Mouse (Mus musculus) hindbrain, embryonic 16.5 days (tissue): ENCODE data around the gene Ccdc136. TPM values are rescaled to one million over a fixed set of nuclear protein-coding genes. Genes with fewer than 3 reads are reported as not detected.
A peak's percentile ranks its signal among the peaks of the same experiment; 100 is the strongest.

ENCODE experiments used
- ATAC-seq: fragments of 200-750 bp; cut with Nextera tagmentation; 2 replicates; pipeline ENCODE4 v1.8.0; 2017; ENCODE audit warnings: moderate TSS enrichment, moderate library complexity
- H3K27ac ChIP-seq: fragments of 300-500 bp; sonication (generic); 2 replicates; pipeline ENCODE4 v1.5.1; 2014; ENCODE audit warnings: low read depth, mild to moderate bottlenecking, control low read depth, low read length, moderate library complexity
- H3K27me3 ChIP-seq: fragments of 300-500 bp; sonication (generic); replicated peaks from 2 replicates; pipeline ENCODE4 v1.6.1; 2014; ENCODE audit warnings: low read length; ENCODE audit not compliant: control insufficient read depth, insufficient read depth
- H3K36me3 ChIP-seq: fragments of 300-500 bp; sonication (generic); 2 replicates; pipeline ENCODE4 v1.6.1; 2014; ENCODE audit warnings: mild to moderate bottlenecking, low read length, moderate library complexity, mixed read lengths; ENCODE audit not compliant: control insufficient read depth, insufficient read depth
- H3K4me1 ChIP-seq: fragments of 300-500 bp; sonication (generic); 2 replicates; pipeline ENCODE4 v1.6.1; 2014; ENCODE audit warnings: low read depth, low read length; ENCODE audit not compliant: control insufficient read depth, insufficient read depth
- H3K4me2 ChIP-seq: fragments of 300-500 bp; sonication (generic); 2 replicates; pipeline ENCODE4 v1.6.1; 2014; ENCODE audit warnings: mild to moderate bottlenecking, low read length, control low read depth, moderate library complexity
- H3K4me3 ChIP-seq: fragments of 300-500 bp; sonication (generic); 2 replicates; pipeline ENCODE4 v1.5.1; 2014; ENCODE audit warnings: mild to moderate bottlenecking, low read length, control low read depth, moderate library complexity
- H3K9ac ChIP-seq: fragments of 300-500 bp; sonication (generic); 2 replicates; pipeline ENCODE4 v1.6.1; 2014; ENCODE audit warnings: low read depth, mild to moderate bottlenecking, control low read depth, low read length, moderate library complexity
- H3K9me3 ChIP-seq: fragments of 300-500 bp; sonication (generic); 2 replicates; pipeline ENCODE4 v1.6.1; 2014; ENCODE audit warnings: mild to moderate bottlenecking, low read length, moderate library complexity; ENCODE audit not compliant: control insufficient read depth
- WGBS: fragments of 180-500 bp; shearing (Covaris S2); extraction: QIAGEN DNeasy Blood & Tissue Kit; methylation state at CpG from one replicate; pipeline ENCODE4 v1.1.7; 2014; 5-methylcytosine and 5-hydroxymethylcytosine counted together
- polyA plus RNA-seq: library from polyadenylated mRNA; unstranded; fragments of >200 nt; fragmentation: Nextera tagmentation; extraction: Ambion mirVana; gene quantifications from 2 replicates; pipeline ENCODE4 v1.2.1, GENCODE M21; 2015

Ccdc136 gene
- polyA plus RNA-seq, 1 experiment from 2014 or later, result 58.3 TPM

- peak; percentile 71 for ATAC-seq
- H3K27ac ChIP-seq, result no peak overlapping the region
Measured at GRCm38 (mm10) chr6:29406412-29406811, 10.3 kb downstream of the Ccdc136 start.

DNA sequence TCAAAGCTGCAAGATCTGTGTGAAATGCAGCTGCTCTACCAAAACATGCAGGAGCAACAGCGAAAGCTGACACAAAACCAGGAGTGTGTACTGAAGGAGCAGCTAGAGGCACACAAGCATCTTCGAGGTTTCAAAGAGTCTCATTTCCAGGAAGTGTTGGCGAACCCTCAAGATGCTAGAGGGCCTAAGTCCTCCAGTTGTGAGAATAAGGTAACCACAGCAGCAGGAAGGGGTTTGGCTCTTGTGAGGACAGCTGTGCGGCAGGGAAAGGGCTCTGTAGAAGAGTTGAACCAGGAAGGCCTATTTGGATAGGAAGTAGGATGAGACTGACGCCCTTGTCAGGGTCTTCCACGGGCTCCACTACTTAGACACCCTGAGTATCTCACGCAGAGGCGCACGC lies 19.3 kb downstream of the Ccdc136 start:
- Histone ChIP-seq H3K4me1 (no peaks in the 10 kb centered on the region), H3K9ac (no peak overlapping the region), H3K4me2 (no peak overlapping the region), H3K27ac (no peak overlapping the region), H3K27me3 (no peaks in the 10 kb centered on the region), H3K9me3 (no peaks in the 10 kb centered on the region), H3K36me3 (peaks cover 16% of the 10 kb centered on the region), H3K4me3 (no peak overlapping the region)
- WGBS, result 87% methylated on average over 9 of the region's 9 CpGs
- ATAC-seq, result no peak

More at GRCm38 (mm10) chr6:29406412-29406811, 10.3 kb downstream of the Ccdc136 start:
- no peak overlapping the region for H3K4me3 ChIP-seq
- H3K36me3 ChIP-seq, result peaks cover 12% of the 10 kb centered on the region
- no peaks in the 10 kb centered on the region for H3K4me1 ChIP-seq
- 67% methylated on average over 6 of the region's 6 CpGs for WGBS
- H3K27me3 ChIP-seq, result no peaks in the 10 kb centered on the region; the same call in 1 of the 2 replicates
- no peak overlapping the region for H3K4me2 ChIP-seq
- no peaks in the 10 kb centered on the region for H3K9me3 ChIP-seq
- H3K9ac ChIP-seq, result no peak overlapping the region

- Histone ChIP-seq H3K36me3 (peaks cover 7% of the 10 kb centered on the region; the same call in 1 of the 2 replicates), H3K9ac (no peak overlapping the region), H3K4me3 (no peak overlapping the region), H3K27ac (no peak overlapping the region), H3K27me3 (no peaks in the 10 kb centered on the region), H3K9me3 (no peaks in the 10 kb centered on the region), H3K4me1 (no peaks in the 10 kb centered on the region), H3K4me2 (no peak overlapping the region)
- ATAC-seq, result no peak
- 80% methylated on average over 2 of the region's 2 CpGs for WGBS
Measured at GRCm38 (mm10) chr6:29420596-29420995, 24.5 kb downstream of the Ccdc136 start.

- WGBS, result 85% methylated on average over 8 of the region's 8 CpGs
- no peak overlapping the region for H3K27ac ChIP-seq
- H3K4me2 ChIP-seq, result no peak overlapping the region
- peaks cover 5% of the 10 kb centered on the region; the same call in 1 of the 2 replicates for H3K36me3 ChIP-seq
- H3K9ac ChIP-seq, result no peak overlapping the region
- no peaks in the 10 kb centered on the region for H3K4me1 ChIP-seq
- H3K27me3 ChIP-seq, result no peaks in the 10 kb centered on the region
- H3K9me3 ChIP-seq, result no peaks in the 10 kb centered on the region
- no peak for ATAC-seq
- H3K4me3 ChIP-seq, result no peak overlapping the region
Measured at GRCm38 (mm10) chr6:29425118-29425517, 29.0 kb downstream of the Ccdc136 start.

- ATAC-seq, result no peak
- no peak overlapping the region for H3K4me2 ChIP-seq
- H3K9me3 ChIP-seq, result no peaks in the 10 kb centered on the region
- H3K27ac ChIP-seq, result no peak overlapping the region
- no peak overlapping the region for H3K9ac ChIP-seq
- H3K4me1 ChIP-seq, result no peaks in the 10 kb centered on the region
- H3K36me3 ChIP-seq, result peaks cover 5% of the 10 kb centered on the region; the same call in 1 of the 2 replicates
- no peaks in the 10 kb centered on the region for H3K27me3 ChIP-seq
- 82% methylated on average over 6 of the region's 6 CpGs for WGBS
- no peak overlapping the region for H3K4me3 ChIP-seq
Measured at GRCm38 (mm10) chr6:29426331-29426730, 30.2 kb downstream of the Ccdc136 start.

DNA sequence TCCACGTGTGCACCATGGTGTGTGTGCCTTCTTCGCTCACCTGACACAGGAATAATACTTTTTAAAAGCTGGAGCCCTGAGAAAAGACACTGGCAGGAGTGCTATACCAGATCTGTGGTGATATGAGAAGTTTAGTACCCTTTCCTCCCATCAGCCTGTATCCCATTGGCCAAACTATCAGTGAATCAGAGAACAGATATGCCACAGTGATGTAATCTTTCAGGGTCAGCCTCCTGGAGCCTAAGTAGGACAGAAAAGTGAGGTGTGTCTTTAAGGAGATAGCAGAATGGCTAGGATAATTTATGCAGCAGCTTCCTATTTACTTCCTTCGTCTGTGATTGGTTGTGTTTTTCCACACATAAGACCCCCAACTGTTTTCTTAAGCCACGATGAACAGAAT lies 32.1 kb downstream of the Ccdc136 start:
- Histone ChIP-seq H3K27ac (no peak overlapping the region), H3K36me3 (peaks cover 4% of the 10 kb centered on the region; the same call in 1 of the 2 replicates), H3K9ac (no peak overlapping the region), H3K27me3 (peaks cover 9% of the 10 kb centered on the region), H3K4me1 (peaks cover 4% of the 10 kb centered on the region), H3K4me3 (no peak overlapping the region), H3K4me2 (no peak overlapping the region), H3K9me3 (no peaks in the 10 kb centered on the region)
- 59% methylated on average over 4 of the region's 4 CpGs for WGBS
- ATAC-seq, result no peak

GRCm38 (mm10) chr6:29430681-29431420 lies 34.7 kb downstream of the Ccdc136 start:
- WGBS, result 54% methylated on average over 15 of the region's 15 CpGs
- Histone ChIP-seq H3K27me3 (peaks cover 18% of the 10 kb centered on the region), H3K4me3 (no peak overlapping the region), H3K9ac (no peak overlapping the region), H3K9me3 (no peaks in the 10 kb centered on the region), H3K4me2 (no peak overlapping the region), H3K27ac (no peak overlapping the region), H3K4me1 (peaks cover 17% of the 10 kb centered on the region), H3K36me3 (no peaks in the 10 kb centered on the region)
- ATAC-seq, result no peak

DNA sequence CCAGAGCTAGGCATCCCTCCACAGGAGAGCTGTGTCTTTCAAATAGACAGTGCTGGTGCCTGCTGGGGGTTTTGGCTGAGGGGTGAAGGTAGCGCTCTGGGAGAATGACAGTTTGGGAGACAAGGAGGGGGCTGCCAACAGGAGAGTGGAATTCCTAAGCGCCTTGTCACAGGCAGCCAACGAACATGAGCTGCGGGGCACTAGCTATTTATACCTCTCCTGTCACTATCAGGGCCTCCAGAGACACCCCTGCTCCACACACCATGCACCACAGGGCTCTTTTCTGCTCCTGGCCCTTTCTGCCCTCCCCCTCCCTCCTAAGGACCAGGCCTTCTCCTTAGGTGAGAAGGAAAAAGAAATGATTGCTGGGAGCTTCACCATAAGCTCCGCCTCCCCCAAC lies 35.4 kb downstream of the Ccdc136 start:
- 20% methylated on average over 5 of the region's 5 CpGs for WGBS
- H3K9ac ChIP-seq, result no peak overlapping the region
- no peak overlapping the region for H3K4me2 ChIP-seq

GRCm38 (mm10) chr6:29432156-29432555 lies 36.0 kb downstream of the Ccdc136 start:
- WGBS, result 28% methylated on average over 3 of the region's 3 CpGs
- Histone ChIP-seq H3K9ac (no peak overlapping the region), H3K36me3 (no peaks in the 10 kb centered on the region), H3K4me3 (no peak overlapping the region), H3K4me1 (peaks cover 25% of the 10 kb centered on the region), H3K27me3 (peaks cover 18% of the 10 kb centered on the region), H3K27ac (no peak overlapping the region), H3K4me2 (no peak overlapping the region), H3K9me3 (no peaks in the 10 kb centered on the region)
- ATAC-seq, result no peak

More for the DNA sequence above, 35.4 kb downstream of the Ccdc136 start:
- Histone ChIP-seq H3K36me3 (no peaks in the 10 kb centered on the region), H3K4me3 (no peak overlapping the region), H3K27ac (no peak overlapping the region), H3K27me3 (peaks cover 18% of the 10 kb centered on the region), H3K4me1 (peaks cover 22% of the 10 kb centered on the region), H3K9me3 (no peaks in the 10 kb centered on the region)
- ATAC-seq, result no peak
